Mouse (Mus musculus): Measurements from ENCODE around the gene Babam2. TPM values are rescaled to one million over a fixed set of nuclear protein-coding genes. Genes with fewer than 3 reads are reported as not detected.

Gene Babam2
- total and polyA plus RNA-seq, 2 experiments from 2014 or later, result 30.9 to 58.9 TPM

- Histone ChIP-seq H3K4me2 (ENCODE audit: low read depth, low read length, poor library complexity, severe bottlenecking) (no peak overlapping the region), H3K4me1 (ENCODE audit: insufficient read depth, low read length) (no peaks in the 10 kb centered on the region), H3K36me3 (ENCODE audit: insufficient read depth, low read length) (no peaks in the 10 kb centered on the region), H3K9ac (replicated peaks; ENCODE audit: low read length, poor library complexity, severe bottlenecking) (no peak overlapping the region), H3K9me3 (ENCODE audit: low read length) (no peaks in the 10 kb centered on the region), H3K4me3 (ENCODE audit: low read depth, low read length) (no peak overlapping the region), H3K27me3 (ENCODE audit: insufficient read depth, low read length) (no peaks in the 10 kb centered on the region), H3K27ac (ENCODE audit: low read depth, low read length) (no peak overlapping the region)
- DNase-seq (ENCODE audit: low spot score) (no peak), ATAC-seq (ENCODE audit: low FRiP score) (no peak)
- no peak for TF ChIP-seq CTCF (IDR thresholded peaks at IDR 0.05)
- 86% methylated on average over 2 of the region's 2 CpGs for WGBS
Measured at GRCm38 (mm10) chr5:32013053-32013452, 315.6 kb downstream of the Babam2 start.

DNA sequence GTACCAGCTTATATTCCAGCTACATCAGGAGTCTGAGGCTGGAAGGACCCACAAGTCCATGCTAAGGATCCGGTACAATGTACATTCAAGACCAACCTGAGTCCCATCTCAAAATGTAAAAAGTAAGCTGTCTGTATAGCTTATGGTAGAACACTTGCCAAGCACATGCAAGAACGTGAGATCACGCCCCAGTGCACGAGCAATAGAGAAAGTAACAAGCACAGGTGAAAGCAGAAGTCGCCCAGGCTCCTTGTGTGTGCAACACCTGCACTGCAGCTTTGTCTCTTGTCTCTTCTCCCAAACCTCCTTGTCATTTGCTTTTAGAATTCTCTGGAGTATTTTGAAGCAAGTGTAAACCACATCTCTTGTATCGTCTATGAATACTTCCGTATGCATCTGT lies 317.3 kb downstream of the Babam2 start:
- H3K9ac ChIP-seq (replicated peaks; ENCODE audit: low read length, poor library complexity, severe bottlenecking), result no peak overlapping the region
- no peaks in the 10 kb centered on the region for H3K9me3 ChIP-seq (ENCODE audit: low read length)
- H3K27ac ChIP-seq (ENCODE audit: low read depth, low read length), result no peak overlapping the region
- no peak overlapping the region for H3K4me2 ChIP-seq (ENCODE audit: low read depth, low read length, poor library complexity, severe bottlenecking)
- no peaks in the 10 kb centered on the region for H3K36me3 ChIP-seq (ENCODE audit: insufficient read depth, low read length)
- H3K4me3 ChIP-seq (ENCODE audit: low read depth, low read length), result no peak overlapping the region
- no peaks in the 10 kb centered on the region for H3K27me3 ChIP-seq (ENCODE audit: insufficient read depth, low read length)
- no peak for ATAC-seq (ENCODE audit: low FRiP score)
- DNase-seq (ENCODE audit: low spot score), result no peak
- 94% methylated on average over 7 of the region's 7 CpGs for WGBS
- no peaks in the 10 kb centered on the region for H3K4me1 ChIP-seq (ENCODE audit: insufficient read depth, low read length)
- no peak for TF ChIP-seq CTCF (IDR thresholded peaks at IDR 0.05)

- Histone ChIP-seq H3K27me3 (ENCODE audit: insufficient read depth, low read length) (no peaks in the 10 kb centered on the region), H3K9ac (replicated peaks; ENCODE audit: low read length, poor library complexity, severe bottlenecking) (no peak overlapping the region), H3K36me3 (ENCODE audit: insufficient read depth, low read length) (no peaks in the 10 kb centered on the region), H3K9me3 (ENCODE audit: low read length) (no peaks in the 10 kb centered on the region), H3K4me2 (ENCODE audit: low read depth, low read length, poor library complexity, severe bottlenecking) (no peak overlapping the region), H3K4me3 (ENCODE audit: low read depth, low read length) (no peak overlapping the region), H3K4me1 (ENCODE audit: insufficient read depth, low read length) (no peaks in the 10 kb centered on the region), H3K27ac (ENCODE audit: low read depth, low read length) (no peak overlapping the region)
- no peak for TF ChIP-seq CTCF (IDR thresholded peaks at IDR 0.05)
- DNase-seq (ENCODE audit: low spot score) (no peak), ATAC-seq (ENCODE audit: low FRiP score) (no peak)
- 76% methylated on average over 9 of the region's 9 CpGs for WGBS
Measured at GRCm38 (mm10) chr5:32015949-32016478, 318.5 kb downstream of the Babam2 start.

GRCm38 (mm10) chr5:32017686-32018085 lies 320.2 kb downstream of the Babam2 start:
- Histone ChIP-seq H3K36me3 (ENCODE audit: insufficient read depth, low read length) (no peaks in the 10 kb centered on the region), H3K27me3 (ENCODE audit: insufficient read depth, low read length) (no peaks in the 10 kb centered on the region), H3K4me2 (ENCODE audit: low read depth, low read length, poor library complexity, severe bottlenecking) (no peak overlapping the region), H3K27ac (ENCODE audit: low read depth, low read length) (no peak overlapping the region), H3K9ac (replicated peaks; ENCODE audit: low read length, poor library complexity, severe bottlenecking) (no peak overlapping the region), H3K4me1 (ENCODE audit: insufficient read depth, low read length) (no peaks in the 10 kb centered on the region), H3K4me3 (ENCODE audit: low read depth, low read length) (no peak overlapping the region), H3K9me3 (ENCODE audit: low read length) (no peaks in the 10 kb centered on the region)
- WGBS, result 84% methylated on average over 3 of the region's 3 CpGs
- ATAC-seq (ENCODE audit: low FRiP score) (no peak), DNase-seq (ENCODE audit: low spot score) (no peak)
- TF ChIP-seq CTCF (IDR thresholded peaks at IDR 0.05), result no peak

DNA sequence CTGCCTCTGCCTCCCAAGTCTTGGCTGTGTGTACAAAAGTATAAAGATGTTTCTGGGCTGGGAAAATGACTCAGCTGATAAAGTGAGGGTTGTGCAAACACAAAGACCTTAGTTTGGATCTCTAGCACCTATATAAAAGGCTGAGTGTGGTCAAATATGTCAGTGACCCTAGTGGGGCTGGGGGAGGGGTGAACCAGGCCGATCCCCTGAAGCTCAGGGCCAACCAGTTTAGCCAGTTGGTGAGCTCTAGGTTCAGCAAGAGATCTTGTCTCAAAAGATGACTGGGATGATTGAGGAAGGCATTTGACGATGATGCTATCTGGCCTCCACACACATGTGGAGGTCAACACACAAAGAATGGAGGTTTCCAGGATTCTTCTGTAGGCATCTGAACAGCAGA lies 320.8 kb downstream of the Babam2 start:
- H3K9ac ChIP-seq (replicated peaks; ENCODE audit: low read length, poor library complexity, severe bottlenecking), result no peak overlapping the region
- 93% methylated on average over 2 of the region's 2 CpGs for WGBS
- ATAC-seq (ENCODE audit: low FRiP score), result no peak
- H3K4me2 ChIP-seq (ENCODE audit: low read depth, low read length, poor library complexity, severe bottlenecking), result no peak overlapping the region
- no peaks in the 10 kb centered on the region for H3K4me1 ChIP-seq (ENCODE audit: insufficient read depth, low read length)
- H3K27me3 ChIP-seq (ENCODE audit: insufficient read depth, low read length), result no peaks in the 10 kb centered on the region
- no peak overlapping the region for H3K4me3 ChIP-seq (ENCODE audit: low read depth, low read length)
- no peak overlapping the region for H3K27ac ChIP-seq (ENCODE audit: low read depth, low read length)
- H3K9me3 ChIP-seq (ENCODE audit: low read length), result no peaks in the 10 kb centered on the region
- no peak for TF ChIP-seq CTCF (IDR thresholded peaks at IDR 0.05)
- no peaks in the 10 kb centered on the region for H3K36me3 ChIP-seq (ENCODE audit: insufficient read depth, low read length)
- no peak for DNase-seq (ENCODE audit: low spot score)

- DNase-seq (ENCODE audit: low spot score), result no peak
- H3K4me1 ChIP-seq (ENCODE audit: insufficient read depth, low read length), result no peaks in the 10 kb centered on the region
- H3K9ac ChIP-seq (replicated peaks; ENCODE audit: low read length, poor library complexity, severe bottlenecking), result no peak overlapping the region
- H3K36me3 ChIP-seq (ENCODE audit: insufficient read depth, low read length), result no peaks in the 10 kb centered on the region
- H3K27ac ChIP-seq (ENCODE audit: low read depth, low read length), result no peak overlapping the region
- H3K27me3 ChIP-seq (ENCODE audit: insufficient read depth, low read length), result no peaks in the 10 kb centered on the region
- no peak for ATAC-seq (ENCODE audit: low FRiP score)
- H3K4me2 ChIP-seq (ENCODE audit: low read depth, low read length, poor library complexity, severe bottlenecking), result no peak overlapping the region
- TF ChIP-seq CTCF (IDR thresholded peaks at IDR 0.05), result no peak
- no peaks in the 10 kb centered on the region for H3K9me3 ChIP-seq (ENCODE audit: low read length)
- no peak overlapping the region for H3K4me3 ChIP-seq (ENCODE audit: low read depth, low read length)
- WGBS, result 93% methylated on average over 3 of the region's 3 CpGs
Measured at GRCm38 (mm10) chr5:32029834-32030433, 332.4 kb downstream of the Babam2 start.
